Mouse (Mus musculus): ENCODE results near the gene Rab20.

DNA sequence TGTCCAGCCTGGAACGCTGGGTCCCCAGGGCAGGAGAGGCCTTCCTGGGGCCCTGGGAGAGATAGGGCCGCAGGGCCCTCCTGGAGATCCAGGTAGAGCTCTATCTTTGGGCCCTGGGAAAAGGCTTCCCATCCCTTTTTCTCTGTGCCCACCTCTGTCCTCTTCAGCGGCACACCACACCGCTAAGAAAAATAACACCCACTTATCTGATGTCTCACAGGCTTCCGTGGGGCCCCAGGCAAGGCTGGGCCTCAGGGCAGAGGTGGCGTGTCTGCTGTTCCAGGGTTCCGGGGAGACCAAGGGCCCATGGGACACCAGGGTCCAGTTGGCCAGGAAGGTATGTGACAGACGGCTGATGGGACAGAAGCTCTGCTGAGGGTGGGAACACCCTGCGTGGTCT, 34.9 kb downstream of the Rab20 start:
- no peak for TF ChIP-seq POLR2AphosphoS5 (IDR thresholded peaks at IDR 0.05; ENCODE audit: insufficient replicate concordance, low read depth, low read length)
- TF ChIP-seq CTCF (IDR thresholded peaks at IDR 0.05; ENCODE audit: low read depth, low read length) = no peak
